Mouse (Mus musculus): ENCODE measurements around the gene Aff1. TPM values are rescaled to one million over a fixed set of nuclear protein-coding genes. Genes with fewer than 3 reads are reported as not detected.
A peak's percentile ranks its signal among the peaks of the same experiment; 100 is the strongest.

Gene Aff1
- polyA plus RNA-seq, 1 experiment, result 50.1 TPM

DNA sequence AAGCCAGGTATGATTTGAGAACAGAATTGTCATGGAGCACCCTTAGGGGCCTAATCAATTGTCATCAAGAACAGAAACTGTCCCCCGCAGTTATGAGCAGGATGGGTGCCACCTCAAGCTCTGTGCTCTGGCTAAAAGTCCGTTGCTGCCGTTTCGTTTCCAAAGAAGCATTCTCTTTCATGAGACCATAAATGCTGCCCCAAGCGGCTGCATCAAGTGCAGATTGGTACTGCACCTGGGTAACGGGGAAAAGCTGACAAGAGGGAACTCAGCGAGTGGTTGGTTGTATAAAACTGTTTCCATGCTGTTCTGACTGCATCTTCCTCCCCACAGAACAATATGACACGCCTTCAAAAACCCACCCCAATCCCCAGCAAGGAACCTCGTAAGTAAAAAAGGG lies 126.4 kb downstream of the Aff1 start:
- Histone ChIP-seq H3K4me3 (ENCODE audit: insufficient read depth, low read length) (no peak overlapping the region), H3K27ac (ENCODE audit: insufficient read depth, low read length) (no peak overlapping the region), H3K4me1 (ENCODE audit: control insufficient read depth, insufficient read depth, low read length) (peaks cover 8% of the 10 kb centered on the region)
- TF ChIP-seq CTCF (IDR thresholded peaks at IDR 0.05; ENCODE audit: borderline replicate concordance, insufficient read depth, low read length) (no peak), POLR2A (IDR thresholded peaks at IDR 0.05; ENCODE audit: low read depth, low read length) (no peak)

DNA sequence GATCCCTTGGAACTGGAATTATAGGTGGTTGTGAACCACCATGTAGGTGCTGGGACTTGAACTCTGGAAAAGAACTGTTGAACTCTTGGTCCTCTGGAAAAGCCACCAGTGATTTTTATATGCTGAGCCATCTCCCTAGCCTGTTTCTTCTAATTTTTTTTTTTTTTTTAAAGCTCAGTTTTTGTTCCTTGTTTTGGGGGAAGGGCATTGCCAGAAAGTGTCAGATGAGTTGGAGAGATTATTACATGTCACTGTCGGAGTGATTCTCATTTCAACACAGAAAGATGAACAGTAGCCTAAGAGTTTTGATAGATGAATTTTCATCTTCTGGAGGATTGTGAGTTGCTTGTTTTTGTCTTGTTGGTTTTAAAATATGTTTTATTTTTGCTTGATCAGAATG lies 127.5 kb downstream of the Aff1 start:
- TF ChIP-seq POLR2A (IDR thresholded peaks at IDR 0.05; ENCODE audit: low read depth, low read length) (no peak), CTCF (IDR thresholded peaks at IDR 0.05; ENCODE audit: borderline replicate concordance, insufficient read depth, low read length) (no peak)
- H3K4me1 ChIP-seq (ENCODE audit: control insufficient read depth, insufficient read depth, low read length), result peaks cover 11% of the 10 kb centered on the region
- no peak overlapping the region for H3K4me3 ChIP-seq (ENCODE audit: insufficient read depth, low read length)
- no peak overlapping the region for H3K27ac ChIP-seq (ENCODE audit: insufficient read depth, low read length)

DNA sequence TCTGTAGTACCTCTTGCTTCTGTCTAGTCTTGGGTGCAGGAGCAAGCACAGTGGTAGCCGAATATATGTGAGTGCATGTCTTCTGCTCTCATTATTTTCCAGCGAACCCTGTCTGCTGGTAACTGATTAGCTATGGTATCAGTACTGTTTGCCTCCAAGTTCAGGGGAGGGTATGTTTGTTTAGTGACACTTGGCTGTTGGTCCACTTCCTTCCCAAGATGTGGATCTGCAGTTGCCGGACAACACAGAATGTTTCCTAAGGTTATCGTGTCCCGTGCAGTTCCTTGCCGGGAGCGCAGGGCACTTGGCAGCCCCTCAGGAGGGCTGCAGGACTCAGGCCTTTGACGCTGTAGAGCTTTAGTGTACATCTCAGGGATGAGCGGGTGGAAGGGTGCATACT lies 128.9 kb downstream of the Aff1 start:
- no peak overlapping the region for H3K4me3 ChIP-seq (ENCODE audit: insufficient read depth, low read length)
- TF ChIP-seq POLR2A (IDR thresholded peaks at IDR 0.05; ENCODE audit: low read depth, low read length) (no peak), CTCF (IDR thresholded peaks at IDR 0.05; ENCODE audit: borderline replicate concordance, insufficient read depth, low read length) (no peak)
- peaks cover 11% of the 10 kb centered on the region for H3K4me1 ChIP-seq (ENCODE audit: control insufficient read depth, insufficient read depth, low read length)
- no peak overlapping the region for H3K27ac ChIP-seq (ENCODE audit: insufficient read depth, low read length)

DNA sequence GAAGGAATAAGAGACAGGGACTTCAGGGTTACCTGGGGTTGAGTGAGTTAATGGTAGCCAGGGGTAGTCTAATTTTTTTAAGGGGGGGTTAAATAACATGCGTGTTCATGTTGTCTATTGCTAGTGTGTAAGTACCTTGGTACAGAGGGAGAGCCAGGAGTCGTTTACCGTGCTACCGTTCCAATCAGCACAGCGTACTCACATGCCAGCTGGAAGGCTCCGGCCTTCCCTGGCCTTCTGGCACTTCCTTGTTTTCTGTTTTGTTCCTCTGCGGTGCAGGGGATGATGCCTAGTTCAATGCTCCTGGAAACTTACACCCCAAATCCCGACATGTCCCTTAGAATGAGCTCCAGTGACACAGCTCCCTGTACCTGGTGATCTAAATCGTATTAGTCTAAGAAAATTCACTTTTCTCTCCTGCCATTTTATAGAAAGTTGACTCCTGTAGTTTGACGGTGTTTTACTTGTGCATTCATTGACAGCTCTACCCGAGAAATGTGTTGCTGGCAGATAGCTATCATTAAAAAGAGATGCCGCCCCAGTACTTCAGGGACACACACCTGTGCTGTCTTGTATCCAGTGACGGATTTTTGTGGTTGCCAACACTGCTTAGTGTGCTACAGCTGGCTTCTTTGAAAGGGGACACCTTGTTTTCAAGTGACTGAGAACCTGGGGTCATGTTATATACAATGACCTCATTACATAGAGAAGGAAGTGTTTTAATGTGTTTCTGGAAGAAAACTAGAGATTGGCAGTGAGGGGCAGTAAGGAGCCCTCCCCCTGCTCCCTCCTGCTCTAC lies 129.5 kb downstream of the Aff1 start:
- no peak overlapping the region for H3K27ac ChIP-seq (ENCODE audit: insufficient read depth, low read length)
- TF ChIP-seq CTCF (IDR thresholded peaks at IDR 0.05; ENCODE audit: borderline replicate concordance, insufficient read depth, low read length) (no peak), POLR2A (IDR thresholded peaks at IDR 0.05; ENCODE audit: low read depth, low read length) (no peak)
- H3K4me3 ChIP-seq (ENCODE audit: insufficient read depth, low read length), result no peak overlapping the region
- H3K4me1 ChIP-seq (ENCODE audit: control insufficient read depth, insufficient read depth, low read length), result peaks cover 11% of the 10 kb centered on the region

DNA sequence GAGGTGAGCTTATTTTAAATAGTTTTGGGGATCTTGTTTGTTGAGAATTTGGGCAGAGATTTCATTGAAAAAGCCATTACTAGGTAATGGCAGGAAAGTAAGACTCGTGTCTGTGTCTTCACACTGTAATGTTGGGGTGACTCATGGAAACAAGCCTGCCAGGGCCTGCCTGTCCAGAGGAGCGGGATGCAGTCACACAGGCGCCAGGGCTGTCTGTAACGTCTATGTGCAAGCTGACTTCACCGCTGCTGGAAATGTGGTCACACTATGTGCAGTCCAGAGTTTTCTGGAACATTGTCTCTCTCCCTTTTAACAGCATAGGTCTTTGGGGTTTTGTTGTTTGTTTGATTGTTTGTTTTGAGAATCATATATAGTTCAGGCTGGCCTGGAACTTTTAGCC lies 130.8 kb downstream of the Aff1 start:
- TF ChIP-seq POLR2A (IDR thresholded peaks at IDR 0.05; ENCODE audit: low read depth, low read length) (no peak), CTCF (IDR thresholded peaks at IDR 0.05; ENCODE audit: borderline replicate concordance, insufficient read depth, low read length) (no peak)
- Histone ChIP-seq H3K27ac (ENCODE audit: insufficient read depth, low read length) (no peak overlapping the region), H3K4me1 (ENCODE audit: control insufficient read depth, insufficient read depth, low read length) (peaks cover 13% of the 10 kb centered on the region), H3K4me3 (ENCODE audit: insufficient read depth, low read length) (no peak overlapping the region)

DNA sequence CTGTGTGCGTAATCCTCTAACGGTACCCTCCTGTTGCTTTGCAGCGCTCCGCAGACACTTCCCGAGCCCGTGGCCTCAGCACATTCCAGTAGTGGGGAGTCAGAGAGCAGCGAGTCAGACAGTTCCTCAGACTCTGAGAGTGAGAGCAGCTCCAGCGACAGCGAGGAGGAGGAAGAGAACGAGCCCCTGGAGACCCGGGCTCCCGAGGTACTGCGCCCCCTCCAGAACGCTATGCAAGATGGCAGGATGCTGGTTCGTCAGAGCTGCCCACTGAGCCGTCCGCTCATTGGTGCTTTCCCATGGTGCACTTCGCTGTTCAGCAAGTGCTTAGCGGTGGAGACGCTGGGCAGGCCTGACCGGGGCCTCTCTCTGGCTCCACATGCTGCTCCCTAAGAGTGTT lies 136.1 kb downstream of the Aff1 start:
- H3K27ac ChIP-seq (ENCODE audit: insufficient read depth, low read length), result peak overlapping the region; percentile 63

DNA sequence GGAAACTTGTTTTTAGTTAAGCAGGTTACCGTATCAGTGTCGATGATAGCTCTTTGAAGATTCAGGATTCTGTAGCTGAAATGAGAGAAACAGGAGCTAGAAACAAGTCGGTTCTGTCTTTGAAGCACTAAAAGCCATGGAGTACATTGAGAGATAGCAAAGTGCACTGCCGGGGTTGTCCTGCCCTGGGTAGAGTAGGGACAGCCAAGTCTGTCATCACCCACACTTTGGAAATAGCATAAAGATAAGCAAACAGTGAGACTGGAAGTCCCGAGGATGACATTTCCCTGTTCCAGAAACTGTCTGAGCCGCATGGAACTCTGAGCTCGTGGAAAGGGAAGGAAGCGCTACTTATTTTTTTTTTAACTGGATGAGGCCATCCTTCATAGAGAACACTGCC lies 136.6 kb downstream of the Aff1 start:
- Histone ChIP-seq H3K4me1 (ENCODE audit: control insufficient read depth, insufficient read depth, low read length) (peaks cover 20% of the 10 kb centered on the region), H3K4me3 (ENCODE audit: insufficient read depth, low read length) (no peak overlapping the region)
- TF ChIP-seq CTCF (IDR thresholded peaks at IDR 0.05; ENCODE audit: borderline replicate concordance, insufficient read depth, low read length) (no peak), POLR2A (IDR thresholded peaks at IDR 0.05; ENCODE audit: low read depth, low read length) (no peak)

More for the DNA sequence above, 136.1 kb downstream of the Aff1 start:
- no peak overlapping the region for H3K4me3 ChIP-seq (ENCODE audit: insufficient read depth, low read length)
- TF ChIP-seq CTCF (IDR thresholded peaks at IDR 0.05; ENCODE audit: borderline replicate concordance, insufficient read depth, low read length), result 0 out of 2 replicates have a peak, but pooled peaks have one; percentile 6
- TF ChIP-seq POLR2A (IDR thresholded peaks at IDR 0.05; ENCODE audit: low read depth, low read length), result no peak
- H3K4me1 ChIP-seq (ENCODE audit: control insufficient read depth, insufficient read depth, low read length), result peaks cover 21% of the 10 kb centered on the region

DNA sequence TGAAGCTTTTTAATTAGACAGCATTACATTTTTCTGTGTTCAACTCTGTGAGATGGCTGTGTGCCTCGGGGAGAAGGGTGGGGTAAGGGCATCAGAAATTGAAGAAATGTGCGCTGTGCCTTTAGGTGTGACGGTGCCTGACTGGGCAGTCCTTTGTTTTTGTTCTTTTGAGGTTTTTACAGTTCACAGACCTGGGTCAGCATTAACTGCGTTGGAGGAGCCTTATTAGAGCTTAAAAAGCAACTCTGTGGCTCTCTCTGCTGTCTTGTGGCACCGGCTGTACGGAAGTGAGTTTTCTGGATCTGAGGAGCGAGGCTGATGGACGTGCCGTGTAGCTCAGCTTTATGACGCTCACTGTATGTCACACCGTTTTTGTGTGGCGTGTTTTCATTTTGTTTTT lies 137.0 kb downstream of the Aff1 start:
- Histone ChIP-seq H3K4me1 (ENCODE audit: control insufficient read depth, insufficient read depth, low read length) (peaks cover 18% of the 10 kb centered on the region), H3K27ac (ENCODE audit: insufficient read depth, low read length) (peak overlapping the region; percentile 63), H3K4me3 (ENCODE audit: insufficient read depth, low read length) (no peak overlapping the region)
- TF ChIP-seq CTCF (IDR thresholded peaks at IDR 0.05; ENCODE audit: borderline replicate concordance, insufficient read depth, low read length) (no peak), POLR2A (IDR thresholded peaks at IDR 0.05; ENCODE audit: low read depth, low read length) (no peak)

More for the DNA sequence above, 136.6 kb downstream of the Aff1 start:
- peak overlapping the region; percentile 63 for H3K27ac ChIP-seq (ENCODE audit: insufficient read depth, low read length)

DNA sequence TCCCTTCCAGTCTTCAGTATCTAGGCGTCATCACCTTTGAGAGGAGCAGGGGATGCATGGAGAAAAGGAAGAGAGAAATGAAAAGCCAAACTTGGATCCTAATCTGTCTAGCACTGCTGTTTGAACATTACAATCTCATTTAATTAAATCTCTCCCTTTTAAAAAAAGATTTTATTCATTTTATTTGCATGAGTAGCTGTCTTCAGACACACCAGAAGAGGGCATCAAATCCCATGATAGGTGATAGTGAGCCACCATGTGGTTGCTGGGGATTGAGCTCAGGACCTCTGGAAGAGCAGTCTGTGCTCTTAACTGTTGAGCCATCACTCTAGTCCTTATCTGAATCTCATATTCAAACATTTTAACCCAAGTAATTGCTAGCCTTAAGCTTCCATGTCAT lies 138.7 kb downstream of the Aff1 start:
- H3K4me3 ChIP-seq (ENCODE audit: insufficient read depth, low read length), result no peak overlapping the region
- H3K4me1 ChIP-seq (ENCODE audit: control insufficient read depth, insufficient read depth, low read length), result peaks cover 21% of the 10 kb centered on the region
- no peak for TF ChIP-seq CTCF (IDR thresholded peaks at IDR 0.05; ENCODE audit: borderline replicate concordance, insufficient read depth, low read length)
- TF ChIP-seq POLR2A (IDR thresholded peaks at IDR 0.05; ENCODE audit: low read depth, low read length), result no peak
- H3K27ac ChIP-seq (ENCODE audit: insufficient read depth, low read length), result peak overlapping the region; percentile 44

DNA sequence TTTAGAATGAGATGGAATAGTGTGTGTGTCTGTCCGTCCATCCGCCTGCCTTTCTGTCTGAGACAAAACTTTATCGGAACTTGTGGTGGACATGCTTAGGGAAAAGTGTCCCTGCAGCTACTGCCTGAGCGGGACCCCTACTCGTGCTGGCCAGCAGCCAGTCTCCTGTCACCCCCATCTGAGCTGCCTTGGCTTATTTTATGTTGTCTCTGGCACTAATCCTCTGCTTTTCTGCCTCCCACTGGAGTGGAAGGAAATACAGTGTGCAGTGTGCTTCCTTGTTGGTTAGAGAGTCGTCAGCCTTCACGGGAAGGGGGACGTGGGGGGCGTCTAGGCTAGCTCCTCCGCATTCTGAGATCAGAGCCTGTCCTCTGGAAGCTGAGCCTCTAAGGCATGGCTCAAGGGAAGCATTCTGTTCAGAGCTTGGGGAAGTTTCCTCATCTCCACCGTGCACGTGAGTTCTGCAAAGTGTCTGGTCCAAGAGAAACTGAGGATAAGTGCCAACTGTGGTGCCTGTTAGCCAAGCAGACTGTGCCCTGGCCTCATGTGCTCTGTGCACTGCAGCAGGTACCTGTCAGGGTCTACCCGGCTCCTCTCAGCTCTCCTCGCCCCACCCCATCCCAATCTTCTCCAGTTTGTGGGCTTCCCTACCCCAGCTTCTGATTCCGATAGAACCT lies 143.4 kb downstream of the Aff1 start:
- H3K27ac ChIP-seq (ENCODE audit: insufficient read depth, low read length), result no peak overlapping the region
- H3K4me3 ChIP-seq (ENCODE audit: insufficient read depth, low read length), result no peak overlapping the region
- peaks cover 19% of the 10 kb centered on the region for H3K4me1 ChIP-seq (ENCODE audit: control insufficient read depth, insufficient read depth, low read length)
- TF ChIP-seq POLR2A (IDR thresholded peaks at IDR 0.05; ENCODE audit: low read depth, low read length), result no peak
- no peak for TF ChIP-seq CTCF (IDR thresholded peaks at IDR 0.05; ENCODE audit: borderline replicate concordance, insufficient read depth, low read length)

All from embryonic fibroblast, embryonic 13.5 days (primary cell).